Mouse (Mus musculus) midbrain, embryonic 14.5 days (tissue): ENCODE results near the gene Rpl10. TPM values are rescaled to one million over a fixed set of nuclear protein-coding genes. Genes with fewer than 3 reads are reported as not detected.
A peak's percentile ranks its signal among the peaks of the same experiment; 100 is the strongest.

Experiments used
- microRNA-seq: library from miRNA; unstranded; fragments of <30 nt; microRNA quantifications from one replicate; pipeline ENCODE4, GENCODE M21; 2016
- polyA plus RNA-seq: library from polyadenylated mRNA; unstranded; fragments of >200 nt; fragmentation: Nextera tagmentation; extraction: Ambion mirVana; gene quantifications from 2 replicates; pipeline ENCODE4 v1.2.1, GENCODE M21; 2014

The Rpl10 gene
- polyA plus RNA-seq, 1 experiment from 2014 or later = 527 TPM

Small RNAs within 50 kb of the gene (microRNA-seq; reads per million reads assigned to microRNA genes)
- gene Mir7091 = not detected
- gene Mir7092 = 1.6 reads per million, percentile 6 among the genes with 10 or more reads in this experiment

Other genes starting within 250 kb of the Rpl10 start
- gene Irak1, start 246.9 kb upstream of the Rpl10 start, polyA plus RNA-seq = 24.5 and 28.6 TPM in 2 replicates
- gene Opn1mw, start 143.3 kb upstream of the Rpl10 start, polyA plus RNA-seq = not detected in 2 replicates
- 17.8 and 19.4 TPM in 2 replicates for gene Mecp2, start 135.4 kb upstream of the Rpl10 start, polyA plus RNA-seq
- gene Tex28, start 103.0 kb upstream of the Rpl10 start, polyA plus RNA-seq = not detected in 2 replicates
- gene Tktl1, start 93.6 kb upstream of the Rpl10 start, polyA plus RNA-seq = 0.08 and 0.20 TPM in 2 replicates
- gene Flna, start 21.0 kb upstream of the Rpl10 start, polyA plus RNA-seq = 72.5 and 102 TPM in 2 replicates
- 19.5 and 49.3 TPM in 2 replicates for gene Emd, start 16.1 kb upstream of the Rpl10 start, polyA plus RNA-seq
- gene Taz, start 11.1 kb downstream of the Rpl10 start, polyA plus RNA-seq = 64.9 and 76.8 TPM in 2 replicates
- gene Dnase1l1, start 11.5 kb downstream of the Rpl10 start, polyA plus RNA-seq = 1.8 and 3.8 TPM in 2 replicates
- gene Atp6ap1, start 26.3 kb downstream of the Rpl10 start, polyA plus RNA-seq = 220 and 235 TPM in 2 replicates
- 615 and 857 TPM in 2 replicates for gene Gdi1, start 34.2 kb downstream of the Rpl10 start, polyA plus RNA-seq
- 43.2 and 44.1 TPM in 2 replicates for gene Fam50a, start 42.2 kb downstream of the Rpl10 start, polyA plus RNA-seq
- 56.6 and 57.8 TPM in 2 replicates for gene Plxna3, start 58.3 kb downstream of the Rpl10 start, polyA plus RNA-seq
- gene Lage3, start 82.8 kb downstream of the Rpl10 start, polyA plus RNA-seq = 74.1 and 76.0 TPM in 2 replicates
- 66.8 and 76.0 TPM in 2 replicates for gene Ubl4a, start 102.4 kb downstream of the Rpl10 start, polyA plus RNA-seq
- 6.4 and 9.4 TPM in 2 replicates for gene Slc10a3, start 102.5 kb downstream of the Rpl10 start, polyA plus RNA-seq
- gene Fam3a, start 122.5 kb downstream of the Rpl10 start, polyA plus RNA-seq = 31.0 and 33.0 TPM in 2 replicates
- gene Ikbkg, start 122.5 kb downstream of the Rpl10 start, polyA plus RNA-seq = 17.8 and 23.9 TPM in 2 replicates
- 55.6 and 59.5 TPM in 2 replicates for gene G6pdx, start 158.4 kb downstream of the Rpl10 start, polyA plus RNA-seq
- 0.37 TPM in 1 of 2 replicates, not detected in the other for gene Gm6880, start 210.6 kb downstream of the Rpl10 start, polyA plus RNA-seq